Mouse (Mus musculus) brown adipose tissue, adult 24 weeks (tissue): ENCODE measurements around the gene Fam181a. TPM values are rescaled to one million over a fixed set of nuclear protein-coding genes. Genes with fewer than 3 reads are reported as not detected.

ENCODE experiments used
- H3K27ac ChIP-seq: fragments of 200-500 bp; replicated peaks from 2 replicates; pipeline ENCODE4 v1.5.1; 2012; ENCODE audit warnings: low read depth, mild to moderate bottlenecking, low read length
- H3K4me1 ChIP-seq: fragments of 200-500 bp; 2 replicates; pipeline ENCODE4 v1.6.1; 2012; ENCODE audit warnings: low read length, mixed read lengths; ENCODE audit not compliant: control insufficient read depth, insufficient read depth, insufficient read length
- H3K4me3 ChIP-seq: fragments of 200-500 bp; 2 replicates; pipeline ENCODE4 v1.5.1; 2012; ENCODE audit warnings: low read depth, mild to moderate bottlenecking, low read length, moderate library complexity; ENCODE audit not compliant: insufficient read depth
- polyA plus RNA-seq: library from polyadenylated mRNA; stranded (reverse); fragments of >200 nt; gene quantifications from 2 replicates; pipeline ENCODE4 v1.2.4, GENCODE M21; 2012; ENCODE audit not compliant: missing spikeins, insufficient read depth, insufficient read length

The Fam181a gene
- not detected in 2 replicates for polyA plus RNA-seq

DNA sequence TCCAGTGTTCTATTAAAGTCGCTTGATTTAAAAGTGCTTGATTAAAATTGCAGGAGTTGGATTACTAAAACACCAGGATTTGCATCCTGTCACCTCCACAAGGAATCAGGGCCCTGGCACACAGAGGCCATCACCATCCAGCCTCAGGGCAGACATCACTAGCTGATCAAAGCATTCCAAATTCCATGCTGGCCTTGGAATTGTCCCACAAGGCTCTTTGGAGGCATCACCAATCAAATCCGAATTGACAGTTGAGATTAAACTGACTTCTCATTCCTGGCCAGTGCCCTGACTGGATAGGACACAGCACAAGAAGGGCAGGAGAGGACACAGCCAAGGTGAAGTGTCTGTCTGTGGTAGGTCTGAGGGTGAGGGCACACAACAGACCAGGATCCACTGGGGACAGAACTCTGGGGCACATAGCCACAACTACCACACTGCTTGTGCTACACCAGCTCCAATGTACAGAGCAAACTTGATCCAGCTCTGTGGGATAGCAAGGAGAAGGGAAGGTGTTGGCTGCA lies at the start of gene Fam181a:
Fam181a (plus strand) TSS at position 232 of the 524 bp plus-strand sequence.
- H3K4me1 ChIP-seq: no peaks in the 10 kb centered on the region
- no peak within 1 kb of the TSS for H3K27ac ChIP-seq
- H3K4me3 ChIP-seq: no peak within 1 kb of the TSS

DNA sequence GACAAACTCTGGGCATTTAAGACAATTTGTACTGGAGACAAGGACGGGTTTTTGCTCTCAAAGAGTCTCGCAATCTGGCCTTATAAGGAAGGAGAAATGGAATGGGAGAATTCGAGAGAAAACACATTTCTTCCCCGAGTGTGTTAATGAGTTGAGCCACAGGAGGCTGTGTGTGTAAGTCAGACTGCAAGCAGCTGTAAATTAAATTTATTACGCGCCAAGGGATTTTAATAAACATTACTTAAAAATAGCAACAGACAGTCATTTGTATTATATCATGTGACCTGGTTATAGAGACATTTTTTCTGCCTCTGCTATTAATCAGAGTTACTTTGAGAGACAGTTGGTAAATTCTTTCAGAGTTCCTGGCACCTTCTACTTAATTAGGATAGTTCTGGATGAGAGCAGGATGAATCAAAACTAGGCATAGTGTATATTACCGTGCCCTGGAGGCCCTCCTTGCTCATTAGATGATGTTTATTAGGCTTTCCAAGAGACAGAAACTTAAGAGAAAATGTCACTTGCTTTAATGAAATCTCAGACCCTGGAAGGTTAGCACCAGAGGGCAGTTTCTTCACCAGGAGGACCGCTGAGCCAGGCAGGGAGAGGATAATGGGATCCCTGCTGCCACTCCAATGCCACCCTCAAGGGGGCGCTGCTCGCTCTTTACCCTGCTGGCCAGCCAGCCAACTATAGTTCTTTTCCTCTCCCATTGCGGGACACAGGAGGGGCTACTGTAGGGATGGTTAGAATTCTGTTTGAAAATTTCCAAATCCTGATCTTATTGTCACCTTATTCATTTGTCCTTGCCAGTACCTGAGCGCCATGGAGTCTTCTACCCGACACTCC lies 48.5 kb upstream of the Fam181a start:
- no peaks in the 10 kb centered on the region for H3K4me1 ChIP-seq

DNA sequence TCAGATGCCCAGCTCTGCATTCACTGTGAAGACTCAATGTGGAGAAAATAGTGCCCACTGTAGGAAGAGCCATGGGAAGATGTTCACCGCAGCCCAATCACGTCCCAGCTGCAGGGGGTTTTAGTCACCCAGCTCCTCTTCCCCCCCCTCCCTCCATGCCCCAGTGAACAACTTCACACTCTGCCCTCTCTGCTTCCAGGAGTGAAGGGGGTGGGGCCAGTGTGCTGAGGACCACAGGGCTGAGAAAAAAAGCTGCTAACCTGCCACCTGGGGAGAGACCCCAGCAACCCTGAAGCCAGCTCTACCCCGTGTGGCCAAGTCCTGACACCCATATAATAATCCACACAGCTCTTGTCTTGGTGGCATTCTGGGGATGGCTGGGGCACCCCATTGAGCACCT lies 44.2 kb upstream of the Fam181a start:
- Histone ChIP-seq H3K4me1 (no peaks in the 10 kb centered on the region), H3K4me3 (no peak overlapping the region)

More for the DNA sequence above, 48.5 kb upstream of the Fam181a start:
- Histone ChIP-seq H3K4me3 (no peak overlapping the region), H3K27ac (no peak overlapping the region)

DNA sequence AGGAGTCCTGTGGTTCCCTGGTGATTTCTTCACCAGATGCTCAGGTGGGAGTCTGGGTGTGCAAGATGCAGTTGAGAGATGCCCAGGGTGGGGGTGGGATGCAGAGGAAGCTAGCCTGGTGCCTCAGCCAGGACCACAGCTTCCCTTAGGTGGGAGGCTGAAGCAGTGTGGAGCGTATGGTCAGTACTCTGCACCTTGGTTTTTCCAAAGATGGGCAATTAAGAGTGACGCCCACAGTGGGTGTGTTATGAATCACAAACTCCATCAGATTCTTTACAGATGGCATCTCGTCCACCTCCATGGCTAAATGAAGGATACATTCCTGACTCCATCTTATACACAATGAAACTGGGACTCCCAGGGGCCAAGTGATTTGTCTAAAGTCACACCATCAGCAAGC lies 38.6 kb upstream of the Fam181a start:
- Histone ChIP-seq H3K4me1 (no peaks in the 10 kb centered on the region), H3K27ac (no peak overlapping the region)

More for the DNA sequence above, 44.2 kb upstream of the Fam181a start:
- H3K27ac ChIP-seq: no peak overlapping the region

DNA sequence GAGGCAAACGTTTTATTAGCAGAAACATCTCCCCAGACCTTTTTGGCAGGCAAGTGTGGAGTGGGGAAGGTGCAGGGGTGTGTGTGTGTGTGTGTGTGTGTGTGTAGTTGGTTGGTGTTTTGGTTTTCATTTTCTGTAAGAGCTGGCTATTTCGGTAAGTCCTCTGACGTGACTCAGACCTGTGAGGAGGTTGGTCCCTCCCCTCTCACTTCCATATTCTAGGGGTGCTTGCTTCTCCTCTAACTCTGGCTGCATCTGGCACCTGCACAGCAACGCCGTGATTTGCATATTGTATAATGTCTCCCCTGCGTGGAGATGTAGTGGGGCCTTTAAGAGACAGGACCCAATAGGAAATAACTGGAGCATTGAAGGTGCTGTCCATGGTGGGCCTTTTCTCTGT lies 37.7 kb upstream of the Fam181a start:
- H3K4me3 ChIP-seq: no peak overlapping the region
- H3K27ac ChIP-seq: no peak overlapping the region
- no peaks in the 10 kb centered on the region for H3K4me1 ChIP-seq

More for the DNA sequence above, 38.6 kb upstream of the Fam181a start:
- H3K4me3 ChIP-seq: no peak overlapping the region

DNA sequence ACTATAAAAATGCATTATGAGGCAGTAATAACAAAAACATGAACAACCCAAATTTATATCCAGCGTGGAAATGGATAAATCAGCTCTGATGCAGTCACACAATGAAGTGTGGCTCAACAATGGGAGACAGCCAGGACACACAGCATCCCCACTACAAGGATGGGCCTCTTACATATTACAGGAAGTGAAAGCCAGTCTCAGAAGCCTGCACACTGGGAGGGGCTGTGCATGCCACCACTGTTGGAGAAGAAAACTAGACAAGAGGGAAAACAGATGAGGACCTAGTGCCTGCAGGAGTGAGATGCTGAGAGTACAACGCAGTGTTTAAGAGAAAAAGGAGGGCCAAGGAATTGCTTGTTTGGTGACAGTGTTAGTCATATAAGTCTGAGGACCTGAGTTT lies 37.0 kb upstream of the Fam181a start:
- Histone ChIP-seq H3K4me3 (no peak overlapping the region), H3K27ac (no peak overlapping the region), H3K4me1 (no peaks in the 10 kb centered on the region)

DNA sequence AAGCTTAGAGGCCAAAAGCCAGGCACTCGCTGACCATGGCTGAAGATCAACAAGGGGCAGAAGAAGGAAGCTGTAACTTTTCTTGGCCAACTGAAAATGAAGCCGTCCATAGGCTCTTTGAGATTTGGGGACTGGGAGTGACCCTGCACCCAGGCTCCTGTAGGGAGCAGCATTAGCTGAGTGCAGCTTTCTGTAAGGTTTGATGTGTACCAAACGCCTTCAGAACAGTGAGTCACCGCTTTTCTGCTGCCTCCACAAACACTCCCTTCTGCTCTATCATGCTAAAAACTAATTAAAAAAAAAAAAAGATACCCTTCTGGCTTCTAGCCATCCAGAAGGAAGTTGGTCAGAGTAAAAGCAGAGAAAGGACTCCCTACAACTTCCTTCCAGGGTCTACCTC lies 34.4 kb upstream of the Fam181a start:
- H3K4me3 ChIP-seq: no peak overlapping the region
- H3K4me1 ChIP-seq: no peaks in the 10 kb centered on the region
- no peak overlapping the region for H3K27ac ChIP-seq

DNA sequence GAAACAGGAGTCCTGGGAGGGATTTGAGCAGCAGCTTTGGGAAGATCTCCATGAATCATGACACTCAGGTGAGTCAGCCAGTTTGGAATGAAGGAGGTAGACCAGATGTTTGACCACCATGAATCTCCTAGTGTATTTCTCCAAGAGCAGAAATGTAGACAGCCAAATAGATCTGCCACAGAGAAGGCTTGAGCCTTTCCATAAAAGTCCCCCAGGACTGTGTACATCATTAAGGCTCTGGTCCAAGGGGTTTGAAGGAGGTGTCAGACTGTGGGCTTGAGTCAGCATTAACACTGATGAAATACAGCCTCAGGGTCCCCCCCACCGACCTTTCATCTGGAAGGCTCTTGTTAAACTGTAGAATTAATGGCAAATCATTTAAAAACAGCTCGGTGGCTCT lies 29.3 kb upstream of the Fam181a start:
- Histone ChIP-seq H3K4me3 (no peak overlapping the region), H3K4me1 (no peaks in the 10 kb centered on the region), H3K27ac (no peak overlapping the region)

DNA sequence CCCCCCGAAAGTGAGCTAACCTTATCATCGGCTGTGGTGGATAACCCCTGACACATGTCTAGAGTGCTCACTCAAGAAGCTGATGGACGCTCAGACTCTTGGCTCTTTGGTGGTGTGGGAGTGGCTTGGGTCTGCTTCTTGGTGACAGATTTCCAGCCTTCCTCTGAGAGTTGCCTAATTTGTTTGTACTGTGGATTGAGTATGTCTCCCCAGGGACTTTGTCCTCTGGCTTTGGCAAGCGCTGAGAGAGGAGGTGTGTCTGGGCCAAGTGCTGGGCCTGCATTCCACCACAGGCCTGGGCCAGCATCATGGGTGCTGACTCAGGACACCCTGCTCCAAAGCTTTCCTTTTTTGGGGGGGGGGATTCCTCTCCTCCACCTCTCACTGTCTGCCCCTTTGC lies 28.9 kb upstream of the Fam181a start:
- Histone ChIP-seq H3K4me1 (no peaks in the 10 kb centered on the region), H3K4me3 (no peak overlapping the region), H3K27ac (no peak overlapping the region)

DNA sequence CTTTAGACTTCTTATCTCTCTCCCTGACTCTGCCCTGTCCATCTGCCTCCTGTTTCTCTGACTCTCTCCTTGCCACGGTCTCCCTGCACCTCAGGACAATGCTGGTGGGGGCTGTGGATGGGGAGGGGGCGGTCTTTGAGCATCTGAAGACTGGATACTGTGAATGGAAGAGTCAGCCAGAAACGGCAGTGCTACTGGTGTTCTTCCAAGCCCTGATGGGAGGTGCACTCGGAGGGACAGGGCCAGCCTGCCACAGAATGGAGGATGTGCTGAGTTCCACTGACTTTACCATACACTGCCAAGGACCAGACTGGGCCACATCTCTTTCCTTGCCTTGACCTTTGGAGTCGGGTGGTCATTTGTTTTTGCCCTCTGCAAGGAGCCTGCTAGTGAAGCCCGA lies 27.8 kb upstream of the Fam181a start:
- no peaks in the 10 kb centered on the region for H3K4me1 ChIP-seq
- H3K27ac ChIP-seq: no peak overlapping the region
- no peak overlapping the region for H3K4me3 ChIP-seq

DNA sequence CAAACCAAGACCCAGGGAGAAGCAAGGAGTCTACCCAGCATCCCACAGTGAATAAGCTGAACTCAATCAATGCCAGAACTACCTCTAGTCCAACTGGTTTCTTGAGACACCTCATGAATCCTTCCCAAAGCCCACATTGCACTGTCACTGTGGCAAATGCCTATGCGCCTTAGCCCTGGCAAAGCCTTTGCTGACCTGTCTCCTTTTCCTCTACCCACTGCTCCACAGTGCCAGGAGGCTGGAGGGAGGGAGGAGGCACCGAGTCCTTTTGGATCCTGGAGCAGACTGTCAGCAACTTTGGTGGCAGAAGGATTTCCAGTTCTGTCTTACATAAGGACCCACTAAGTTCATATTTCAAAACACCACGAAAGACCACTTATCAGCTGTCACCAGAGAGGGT lies 27.4 kb upstream of the Fam181a start:
- Histone ChIP-seq H3K4me3 (no peak overlapping the region), H3K27ac (no peak overlapping the region), H3K4me1 (no peaks in the 10 kb centered on the region)

DNA sequence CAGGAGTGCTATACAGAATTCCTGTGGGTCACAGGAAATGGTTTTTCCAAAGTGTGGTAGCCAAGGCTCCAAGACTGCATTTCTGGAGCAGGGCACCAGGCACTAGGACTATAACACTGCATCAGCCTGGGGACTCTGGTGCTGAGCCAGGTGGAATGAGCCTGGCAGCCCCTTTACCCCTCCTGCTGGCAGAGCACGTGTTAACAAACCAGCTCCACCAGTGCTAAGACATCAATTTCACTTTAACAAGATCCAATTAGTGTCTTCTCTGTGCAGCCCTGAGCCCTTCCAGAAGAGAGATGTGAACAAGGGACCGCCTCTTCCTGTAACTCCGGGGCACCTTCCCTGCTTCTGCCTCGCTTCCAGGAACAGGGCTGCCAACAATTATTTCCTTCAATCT lies 23.5 kb upstream of the Fam181a start:
- H3K27ac ChIP-seq: no peak overlapping the region
- no peaks in the 10 kb centered on the region for H3K4me1 ChIP-seq

DNA sequence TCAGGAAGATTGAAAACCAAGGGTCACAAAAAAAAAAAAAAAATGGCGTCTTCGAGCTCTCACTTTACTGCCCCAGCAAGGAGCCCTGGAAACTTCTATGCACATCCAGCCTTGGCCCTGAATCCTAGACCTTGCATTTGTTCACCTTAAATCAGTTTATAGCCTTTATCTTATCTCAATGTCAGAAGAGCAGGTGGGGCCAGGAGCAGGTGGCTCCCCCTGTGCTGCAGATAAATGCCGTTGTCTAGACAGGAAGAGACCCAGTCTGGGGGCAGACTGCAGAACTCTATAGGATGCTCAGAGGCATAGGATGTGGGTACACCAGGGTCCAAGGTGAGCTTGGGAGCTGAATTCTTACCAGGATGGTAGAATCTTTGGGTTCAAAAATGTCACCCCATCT lies 18.4 kb upstream of the Fam181a start:
- no peak overlapping the region for H3K27ac ChIP-seq
- no peaks in the 10 kb centered on the region for H3K4me1 ChIP-seq
- H3K4me3 ChIP-seq: no peak overlapping the region

More for the DNA sequence above, 23.5 kb upstream of the Fam181a start:
- no peak overlapping the region for H3K4me3 ChIP-seq

DNA sequence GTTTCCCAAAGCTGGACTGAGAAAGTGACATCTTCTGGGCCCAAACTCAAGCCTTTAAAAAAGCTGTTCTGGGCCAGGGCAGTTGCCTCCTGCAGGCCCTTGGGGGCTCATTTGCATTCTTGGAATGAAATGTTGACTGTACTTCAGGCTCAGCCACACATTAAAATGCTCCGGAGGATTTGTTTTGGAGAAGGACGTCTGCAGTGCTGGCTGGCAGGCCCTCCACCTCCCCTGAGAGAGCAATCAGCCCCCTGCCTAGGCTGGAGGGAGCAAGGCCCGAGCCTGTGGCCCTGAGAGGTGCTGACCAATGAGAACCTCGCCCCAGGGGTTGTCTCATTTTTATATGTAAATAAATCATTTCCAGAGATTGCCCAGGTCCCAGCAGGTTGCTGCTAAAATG lies 14.5 kb upstream of the Fam181a start:
- no peak overlapping the region for H3K27ac ChIP-seq
- H3K4me3 ChIP-seq: no peak overlapping the region
- no peaks in the 10 kb centered on the region for H3K4me1 ChIP-seq

DNA sequence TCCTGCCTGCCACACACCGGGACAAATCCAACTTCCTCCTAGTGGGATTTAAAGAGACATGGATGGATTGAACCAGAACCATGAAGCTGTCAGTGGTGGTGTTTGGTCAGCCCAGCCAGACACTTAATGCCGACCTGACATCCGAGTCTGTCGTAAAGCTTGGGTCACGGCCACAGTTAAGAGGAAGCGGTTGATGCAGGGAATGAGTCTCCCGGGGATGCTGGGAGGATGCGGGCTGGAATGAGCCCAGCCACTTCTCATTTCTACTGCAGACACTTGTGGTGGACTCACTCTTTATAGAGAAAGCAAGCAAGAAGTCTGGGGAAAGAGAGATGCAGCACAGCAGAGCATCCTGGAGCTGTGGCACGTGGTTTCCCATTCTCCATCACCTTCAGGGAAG lies 10.3 kb upstream of the Fam181a start:
- H3K4me3 ChIP-seq: no peak overlapping the region
- no peak overlapping the region for H3K27ac ChIP-seq
- H3K4me1 ChIP-seq: no peaks in the 10 kb centered on the region

DNA sequence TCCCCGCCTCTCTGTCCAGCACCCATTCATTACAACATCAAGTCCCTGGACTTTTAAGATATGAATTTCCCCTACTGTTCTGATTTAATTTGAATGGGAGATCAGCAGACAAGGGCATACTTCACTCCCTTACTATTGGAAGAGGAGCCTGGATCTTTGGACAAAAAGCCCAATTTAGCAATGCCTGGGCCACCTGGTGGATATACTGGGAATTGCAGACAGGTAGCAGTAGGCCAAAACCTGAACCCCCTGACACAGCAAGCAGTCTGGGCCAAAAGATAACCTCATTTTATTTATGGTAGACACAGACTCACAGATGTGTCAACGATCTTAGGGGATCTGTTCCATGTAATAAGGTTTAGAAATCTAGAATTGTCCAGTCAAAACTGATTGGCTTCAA lies 9.1 kb upstream of the Fam181a start:
- H3K4me3 ChIP-seq: no peak overlapping the region
- H3K27ac ChIP-seq: no peak overlapping the region
- H3K4me1 ChIP-seq: no peaks in the 10 kb centered on the region
